Mouse (Mus musculus) retina, embryonic 14.5 days (tissue): Measurements from ENCODE around the gene Spaca9.

ENCODE experiments used
- DNase-seq: peaks from one replicate; pipeline ENCODE4 v3.0.0-alpha.2; 2015; ENCODE audit warnings: low spot score

Spaca9 gene

GRCm38 (mm10) chr2:28665818-28666217, 33.7 kb downstream of the Spaca9 start:
- DNase-seq: no peak

DNA sequence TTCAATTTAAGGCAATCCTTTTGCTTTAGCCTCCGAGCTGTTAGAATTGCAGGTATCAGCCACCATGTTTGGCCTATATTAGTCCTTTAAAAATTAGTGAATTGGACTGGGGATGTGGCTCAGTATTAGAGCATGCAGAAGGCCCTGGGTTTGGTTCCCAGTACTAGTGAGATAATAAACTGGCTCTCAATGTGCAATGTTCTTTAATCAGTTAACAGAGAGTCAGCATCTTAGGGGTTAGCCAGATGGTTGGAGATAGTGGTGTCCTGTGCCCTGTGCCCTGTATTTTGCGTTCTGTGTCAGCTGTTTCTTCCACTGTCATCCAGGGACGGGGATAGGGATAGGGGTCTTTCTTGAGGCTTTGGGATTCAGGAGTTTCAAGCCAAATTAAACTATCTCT, 36.6 kb downstream of the Spaca9 start:
- DNase-seq: no peak

GRCm38 (mm10) chr2:28656216-28656615, 43.3 kb downstream of the Spaca9 start:
- DNase-seq: no peak

DNA sequence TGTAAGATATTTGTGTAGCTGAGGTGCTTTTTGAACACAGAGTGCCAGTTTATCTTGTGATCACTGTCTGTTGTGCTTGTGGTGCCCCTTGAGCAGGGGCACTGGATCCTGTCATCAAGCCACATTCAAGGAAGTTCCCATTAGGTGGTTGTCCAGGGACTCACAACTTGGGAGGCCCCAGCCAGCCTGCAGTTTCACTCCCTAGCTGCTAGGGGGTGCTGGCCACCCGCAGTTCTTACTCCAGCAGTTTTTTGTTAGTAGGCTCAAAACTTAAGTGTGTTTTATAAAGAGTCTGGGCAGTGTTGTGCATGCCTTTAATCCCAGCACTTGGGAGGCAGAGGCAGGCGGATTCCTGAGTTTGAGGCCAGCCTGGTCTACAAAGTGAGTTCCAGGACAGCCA, 45.2 kb downstream of the Spaca9 start:
- peak; percentile 51 for DNase-seq

DNA sequence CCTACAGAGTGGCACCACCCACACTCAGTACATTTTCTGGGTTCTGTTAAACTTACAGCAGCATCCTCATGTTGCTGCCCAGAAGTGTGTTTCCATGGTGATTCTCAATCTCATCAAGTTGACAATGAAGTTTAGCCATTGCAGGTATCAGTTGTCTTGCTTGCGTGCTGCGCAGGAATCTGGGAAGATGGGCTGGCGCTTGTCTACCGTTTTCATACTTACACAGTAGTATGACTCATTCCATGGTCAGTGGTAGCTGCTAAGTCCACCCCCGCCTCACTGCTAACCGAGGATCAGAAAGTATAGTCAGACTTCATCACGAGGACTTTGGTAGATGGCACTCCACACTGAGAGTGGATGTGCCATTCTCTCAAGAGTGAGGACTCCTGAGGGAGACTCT, 46.2 kb downstream of the Spaca9 start:
- no peak for DNase-seq

DNA sequence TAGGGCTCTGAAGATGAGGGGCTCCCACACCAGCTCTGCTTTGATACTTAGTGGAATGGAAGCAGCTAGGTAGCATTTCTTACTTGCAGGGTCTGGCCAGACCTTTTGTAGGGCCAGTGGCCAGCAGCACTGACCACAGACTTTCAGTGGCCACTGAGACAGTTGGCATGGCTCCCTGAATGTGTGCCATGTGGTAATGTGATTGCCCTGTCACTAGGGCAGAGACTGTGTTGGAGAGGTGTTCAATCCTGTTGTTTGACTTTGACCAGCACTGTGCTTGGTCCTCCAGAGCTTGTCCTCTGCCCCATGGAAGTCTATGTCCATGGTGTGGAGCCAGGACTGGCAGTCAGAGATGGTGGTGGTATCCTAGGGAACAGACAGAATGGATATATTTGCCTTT, 49.0 kb downstream of the Spaca9 start:
- no peak for DNase-seq

- DNase-seq: no peak
These were observed 56.4 kb downstream of the Spaca9 start for GRCm38 (mm10) chr2:28643081-28643480.
